Mouse (Mus musculus) left cerebral cortex, postnatal 36 days (tissue): ENCODE measurements at regions not wholly inside any gene's neighbourhood (a gene's known extent, or its start where the extent isn't known, plus 50 kb on each side); places are given as distances from the start of the nearest gene placed in this dataset.

Experiments used
- DNase-seq, 2 experiments: peaks; one replicate each; pipeline ENCODE4 v3.0.0; 2021 to 2022; ENCODE audit warnings: low spot score in 2 of 2, mixed read lengths in 1 of 2
- intact Hi-C: fragments of 180-260 bp; cut with DNase I; formaldehyde crosslinking; loops from one replicate; pipeline ENCODE4 v1.15.1; 2025

GRCm38 (mm10) chrX:10647332-10647731 is 67.5 kb upstream of the Mid1ip1 start:
- DNase-seq, result no peak
- intact Hi-C loops, result no loop called here

GRCm38 (mm10) chrX:10650881-10651280 is 63.9 kb upstream of the Mid1ip1 start:
- intact Hi-C loops, result loop anchor here (5.0 kb wide), 1 partner anchor 421 kb away; no protein-coding TSS in a partner anchor
- DNase-seq, result no peak
